Mouse (Mus musculus) E14TG2a.4 (cell line): ENCODE results near the gene Hcn3.

Experiments
- CTCF ChIP-seq: conservative IDR thresholded peaks from 2 replicates; pipeline ENCODE4 v1.5.1; 2014; ENCODE audit warnings: low read length
- NANOG ChIP-seq: IDR thresholded peaks from 2 replicates; pipeline ENCODE4 v1.6.1; 2014; ENCODE audit warnings: borderline replicate concordance, low read length, mixed read lengths
- POU5F1 ChIP-seq: IDR thresholded peaks from 2 replicates; pipeline ENCODE4 v1.6.1; 2014; ENCODE audit warnings: low read length, borderline replicate concordance

DNA sequence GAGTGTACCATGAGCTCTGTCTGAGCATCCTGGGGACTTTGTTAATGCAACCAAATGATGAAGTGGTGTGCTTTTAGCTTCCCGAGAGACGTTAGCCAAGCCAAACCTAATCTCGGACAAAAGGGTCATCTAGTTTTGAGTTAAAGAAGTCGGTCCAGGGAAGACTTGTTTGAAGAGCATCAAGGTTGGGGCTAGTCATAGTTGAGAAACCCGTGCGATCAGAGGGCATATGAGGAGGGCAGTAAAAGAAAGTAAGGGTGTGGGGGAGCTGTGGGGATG lies 18.1 kb upstream of the Hcn3 start:
- TF ChIP-seq CTCF (no peak), NANOG (no peak), POU5F1 (no peak)
